Mouse (Mus musculus): ENCODE data around the gene Capza1. TPM values are rescaled to one million over a fixed set of nuclear protein-coding genes. Genes with fewer than 3 reads are reported as not detected.
A peak's percentile ranks its signal among the peaks of the same experiment; 100 is the strongest.
"Not testable (repeated sequence)": the region's sequence is repeated elsewhere in the genome, so short reads cannot be mapped to it uniquely, and the experiment has no call there.

Capza1 gene
- polyA plus RNA-seq (2012; ENCODE audit: insufficient read depth, insufficient read length, missing spikeins), result 149 and 173 TPM in 2 replicates

DNA sequence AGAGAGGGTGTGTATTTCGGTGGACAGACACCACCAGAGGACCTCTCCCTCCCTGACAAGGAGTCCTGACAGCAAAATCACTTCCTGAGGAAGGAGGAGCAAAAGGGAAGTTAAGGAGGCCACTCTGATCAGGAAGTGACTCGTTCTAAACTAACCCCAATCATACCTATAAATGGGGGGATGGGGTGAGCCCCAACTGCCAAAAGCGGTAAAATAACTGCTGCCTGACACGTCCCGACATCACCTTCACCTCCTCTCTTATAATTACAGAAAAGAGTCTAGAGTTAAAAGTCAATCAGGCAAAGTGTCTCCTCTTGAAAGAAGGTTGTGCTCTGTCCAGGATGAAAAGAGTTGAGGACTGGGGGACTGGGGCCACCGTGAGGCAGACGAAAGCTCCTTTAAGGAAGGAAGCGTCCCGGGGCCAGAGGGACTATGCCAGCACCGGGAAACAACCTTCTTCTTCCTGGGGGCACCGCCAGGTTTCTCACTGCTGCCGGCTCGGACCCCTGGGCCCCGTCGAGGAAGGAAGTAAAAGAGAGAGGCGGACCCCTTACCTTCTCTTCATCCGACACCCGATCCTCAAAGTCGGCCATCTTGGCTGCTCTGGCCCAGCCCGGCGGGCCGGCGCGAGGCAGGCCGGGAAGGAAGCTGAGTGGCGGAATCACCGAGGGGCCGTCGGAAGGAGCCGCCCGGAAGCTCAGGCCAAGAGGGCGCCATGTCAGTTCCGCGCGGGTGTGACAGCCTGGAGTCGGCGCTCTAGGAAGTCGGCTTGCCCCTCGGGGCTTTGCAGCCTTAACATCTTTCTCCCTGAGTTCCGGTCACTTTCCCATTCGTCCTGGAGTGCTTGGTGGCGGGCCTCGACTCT is at the start of gene Capza1, which contains the start of gene St7l:
Gene Capza1 (minus strand): TSS at position 720 of the 865 bp plus-strand sequence.
Gene St7l (plus strand): TSS at position 220 of the 865 bp plus-strand sequence.
- TF ChIP-seq CTCF (IDR thresholded peaks at IDR 0.05; ENCODE audit: low read depth, low read length), result no peak
- no peak; the same call in 1 of the 2 replicates for TF ChIP-seq POLR2A (IDR thresholded peaks at IDR 0.05; ENCODE audit: borderline replicate concordance, low read depth, low read length)
- Histone ChIP-seq H3K27ac (ENCODE audit: insufficient read depth, low read depth, low read length) (peak within 1 kb of the TSS; percentile 90), H3K4me1 (ENCODE audit: control insufficient read depth, insufficient read depth, low read length) (peaks cover 5% of the 10 kb centered on the region), H3K4me3 (ENCODE audit: insufficient read depth, low read length) (peak within 1 kb of the TSS; percentile 84)

GRCm38 (mm10) chr3:104909195-104909594 is 44.9 kb upstream of the Capza1 start:
- TF ChIP-seq CTCF (IDR thresholded peaks at IDR 0.05; ENCODE audit: low read depth, low read length) (no peak), POLR2A (IDR thresholded peaks at IDR 0.05; ENCODE audit: borderline replicate concordance, low read depth, low read length) (no peak)
- Histone ChIP-seq H3K27ac (ENCODE audit: insufficient read depth, low read depth, low read length) (no peak overlapping the region), H3K4me3 (ENCODE audit: insufficient read depth, low read length) (no peak overlapping the region), H3K4me1 (ENCODE audit: control insufficient read depth, insufficient read depth, low read length) (no peaks in the 10 kb centered on the region)

GRCm38 (mm10) chr3:104906007-104906406 is 41.7 kb upstream of the Capza1 start:
- Histone ChIP-seq H3K4me3 (ENCODE audit: insufficient read depth, low read length) (no peak overlapping the region), H3K4me1 (ENCODE audit: control insufficient read depth, insufficient read depth, low read length) (no peaks in the 10 kb centered on the region), H3K27ac (ENCODE audit: insufficient read depth, low read depth, low read length) (no peak overlapping the region)
- no peak for TF ChIP-seq CTCF (IDR thresholded peaks at IDR 0.05; ENCODE audit: low read depth, low read length)
- TF ChIP-seq POLR2A (IDR thresholded peaks at IDR 0.05; ENCODE audit: borderline replicate concordance, low read depth, low read length), result no peak

GRCm38 (mm10) chr3:104905389-104905788 is 41.1 kb upstream of the Capza1 start:
- H3K27ac ChIP-seq (ENCODE audit: insufficient read depth, low read depth, low read length), result no peak overlapping the region
- H3K4me3 ChIP-seq (ENCODE audit: insufficient read depth, low read length), result no peak overlapping the region
- TF ChIP-seq POLR2A (IDR thresholded peaks at IDR 0.05; ENCODE audit: borderline replicate concordance, low read depth, low read length), result no peak
- no peak for TF ChIP-seq CTCF (IDR thresholded peaks at IDR 0.05; ENCODE audit: low read depth, low read length)
- H3K4me1 ChIP-seq (ENCODE audit: control insufficient read depth, insufficient read depth, low read length), result no peaks in the 10 kb centered on the region

GRCm38 (mm10) chr3:104901154-104901553 is 36.8 kb upstream of the Capza1 start:
- H3K27ac ChIP-seq (ENCODE audit: insufficient read depth, low read depth, low read length), result no peak overlapping the region
- H3K4me3 ChIP-seq (ENCODE audit: insufficient read depth, low read length), result no peak overlapping the region
- H3K4me1 ChIP-seq (ENCODE audit: control insufficient read depth, insufficient read depth, low read length), result no peaks in the 10 kb centered on the region
- TF ChIP-seq CTCF (IDR thresholded peaks at IDR 0.05; ENCODE audit: low read depth, low read length), result no peak
- no peak for TF ChIP-seq POLR2A (IDR thresholded peaks at IDR 0.05; ENCODE audit: borderline replicate concordance, low read depth, low read length)

- no peak overlapping the region for H3K27ac ChIP-seq (ENCODE audit: insufficient read depth, low read depth, low read length)
- no peaks in the 10 kb centered on the region for H3K4me1 ChIP-seq (ENCODE audit: control insufficient read depth, insufficient read depth, low read length)
- no peak overlapping the region for H3K4me3 ChIP-seq (ENCODE audit: insufficient read depth, low read length)
- TF ChIP-seq CTCF (IDR thresholded peaks at IDR 0.05; ENCODE audit: low read depth, low read length), result no peak
- TF ChIP-seq POLR2A (IDR thresholded peaks at IDR 0.05; ENCODE audit: borderline replicate concordance, low read depth, low read length), result no peak
Observed at GRCm38 (mm10) chr3:104896141-104896540, 31.8 kb upstream of the Capza1 start.

- no peak overlapping the region for H3K4me3 ChIP-seq (ENCODE audit: insufficient read depth, low read length)
- H3K27ac ChIP-seq (ENCODE audit: insufficient read depth, low read depth, low read length), result no peak overlapping the region
- 0 out of 2 replicates have a peak, but pooled peaks cover 2% of the 10 kb centered on the region for H3K4me1 ChIP-seq (ENCODE audit: control insufficient read depth, insufficient read depth, low read length)
- TF ChIP-seq CTCF (IDR thresholded peaks at IDR 0.05; ENCODE audit: low read depth, low read length), result no peak
- no peak for TF ChIP-seq POLR2A (IDR thresholded peaks at IDR 0.05; ENCODE audit: borderline replicate concordance, low read depth, low read length)
Observed at GRCm38 (mm10) chr3:104888585-104888984, 24.3 kb upstream of the Capza1 start.

DNA sequence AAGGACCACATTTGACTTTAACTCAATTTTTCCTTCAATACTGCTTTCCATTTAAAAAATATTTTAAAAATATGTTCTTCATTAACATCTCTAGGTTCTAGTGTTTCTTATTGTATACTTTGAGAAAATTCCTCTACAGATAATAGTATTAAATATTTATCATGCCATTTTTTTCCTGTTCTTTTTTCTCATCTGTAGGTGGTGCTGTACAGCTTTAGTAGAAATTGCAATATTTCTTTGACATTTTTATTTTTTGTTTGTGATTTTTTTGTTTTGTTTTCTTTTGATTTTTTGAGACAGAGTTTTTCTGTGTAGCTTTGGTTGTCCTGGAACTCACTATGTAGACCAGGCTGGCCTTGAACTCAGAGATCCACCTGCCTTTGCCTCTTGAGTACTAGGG is 5.3 kb upstream of the Capza1 start:
- Histone ChIP-seq H3K4me1 (ENCODE audit: control insufficient read depth, insufficient read depth, low read length) (no peaks in the 10 kb centered on the region), H3K27ac (ENCODE audit: insufficient read depth, low read depth, low read length) (no peak overlapping the region), H3K4me3 (ENCODE audit: insufficient read depth, low read length) (no peak overlapping the region)
- TF ChIP-seq POLR2A (IDR thresholded peaks at IDR 0.05; ENCODE audit: borderline replicate concordance, low read depth, low read length) (no peak), CTCF (IDR thresholded peaks at IDR 0.05; ENCODE audit: low read depth, low read length) (no peak)

- H3K4me1 ChIP-seq (ENCODE audit: control insufficient read depth, insufficient read depth, low read length); H3K27ac ChIP-seq (ENCODE audit: insufficient read depth, low read depth, low read length); H3K4me3 ChIP-seq (ENCODE audit: insufficient read depth, low read length): not testable (repeated sequence)
Observed at GRCm38 (mm10) chr3:104866674-104867073, 2.4 kb upstream of the Capza1 start.

DNA sequence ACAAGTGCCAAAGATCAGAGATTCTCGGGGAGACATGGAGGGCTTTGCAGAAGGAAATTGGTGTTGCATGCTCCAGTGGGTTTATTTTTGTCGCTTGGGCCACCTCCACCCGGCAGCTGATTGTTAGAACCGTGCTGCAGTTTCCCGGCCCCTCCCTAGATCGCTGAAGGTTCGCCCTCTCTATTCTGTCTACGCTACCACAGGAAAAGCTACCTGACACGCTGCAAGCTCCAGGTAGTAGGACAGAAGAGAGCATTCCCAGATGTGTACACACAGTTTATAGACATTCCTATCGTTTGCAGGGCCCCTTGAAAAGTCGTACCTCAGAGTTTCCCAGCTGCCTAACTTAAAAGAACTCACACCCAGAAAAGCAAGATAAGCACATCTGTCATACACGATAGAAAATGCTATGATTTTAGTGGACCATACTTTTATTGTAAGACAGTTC is 1.1 kb upstream of the Capza1 start:
- peak overlapping the region; percentile 90 for H3K27ac ChIP-seq (ENCODE audit: insufficient read depth, low read depth, low read length)
- peaks cover 5% of the 10 kb centered on the region; the same call in 1 of the 2 replicates for H3K4me1 ChIP-seq (ENCODE audit: control insufficient read depth, insufficient read depth, low read length)
- peak overlapping the region; percentile 84 for H3K4me3 ChIP-seq (ENCODE audit: insufficient read depth, low read length)
- TF ChIP-seq POLR2A (IDR thresholded peaks at IDR 0.05; ENCODE audit: borderline replicate concordance, low read depth, low read length), result no peak
